Mouse (Mus musculus) embryonic fibroblast, embryonic 13.5 days (primary cell): ENCODE measurements around the gene Spsb1. TPM values are rescaled to one million over a fixed set of nuclear protein-coding genes. Genes with fewer than 3 reads are reported as not detected.

Experiments used
- H3K27ac ChIP-seq: 2 replicates; pipeline ENCODE4 v1.5.1; 2012; ENCODE audit warnings: low read length, control low read depth, inconsistent platforms; ENCODE audit not compliant: insufficient read depth
- H3K4me1 ChIP-seq: 2 replicates; pipeline ENCODE4 v1.6.1; 2011; ENCODE audit warnings: low read length; ENCODE audit not compliant: control insufficient read depth, insufficient read depth
- H3K4me3 ChIP-seq: 2 replicates; pipeline ENCODE4 v1.5.1; 2011; ENCODE audit warnings: mild to moderate bottlenecking, control low read depth, low read length; ENCODE audit not compliant: insufficient read depth
- CTCF ChIP-seq: IDR thresholded peaks from 2 replicates; pipeline ENCODE4 v1.5.1; 2011; ENCODE audit warnings: mild to moderate bottlenecking, control low read depth, low read length, moderate library complexity, borderline replicate concordance; ENCODE audit not compliant: insufficient read depth
- POLR2A ChIP-seq: IDR thresholded peaks from 2 replicates; pipeline ENCODE4 v1.6.1; 2011; ENCODE audit warnings: low read depth, mild to moderate bottlenecking, control low read depth, low read length, moderate library complexity
- polyA plus RNA-seq: library from polyadenylated mRNA; stranded (reverse); fragments of >200 nt; gene quantifications from 2 replicates; pipeline ENCODE4 v1.2.4, GENCODE M21; 2011; ENCODE audit warnings: low read depth; ENCODE audit not compliant: missing spikeins, insufficient read length

Gene Spsb1
- polyA plus RNA-seq, 1 experiment = 36.4 TPM

- Histone ChIP-seq H3K4me1 (no peaks in the 10 kb centered on the region), H3K27ac (no peak overlapping the region)
- TF ChIP-seq CTCF = no peak
- no peak for TF ChIP-seq POLR2A
Observed at GRCm38 (mm10) chr4:149906921-149907320, 47.9 kb downstream of the Spsb1 start.

GRCm38 (mm10) chr4:149905302-149905974 lies 49.4 kb downstream of the Spsb1 start:
- no peaks in the 10 kb centered on the region for H3K4me1 ChIP-seq
- TF ChIP-seq POLR2A = no peak
- no peak for TF ChIP-seq CTCF
- H3K4me3 ChIP-seq = no peak overlapping the region
- H3K27ac ChIP-seq = no peak overlapping the region

More at GRCm38 (mm10) chr4:149906921-149907320, 47.9 kb downstream of the Spsb1 start:
- H3K4me3 ChIP-seq = no peak overlapping the region

GRCm38 (mm10) chr4:149903026-149903425 lies 51.8 kb downstream of the Spsb1 start:
- TF ChIP-seq POLR2A (no peak), CTCF (no peak)
- no peak overlapping the region for H3K27ac ChIP-seq
- H3K4me1 ChIP-seq = no peaks in the 10 kb centered on the region

GRCm38 (mm10) chr4:149901349-149901782 lies 53.5 kb downstream of the Spsb1 start:
- H3K4me3 ChIP-seq = no peak overlapping the region
- no peak overlapping the region for H3K27ac ChIP-seq
- H3K4me1 ChIP-seq = peaks cover 2% of the 10 kb centered on the region; the same call in 1 of the 2 replicates
- TF ChIP-seq POLR2A = no peak
- no peak for TF ChIP-seq CTCF

More at GRCm38 (mm10) chr4:149903026-149903425, 51.8 kb downstream of the Spsb1 start:
- H3K4me3 ChIP-seq = no peak overlapping the region

GRCm38 (mm10) chr4:149897661-149898260 lies 57.1 kb downstream of the Spsb1 start:
- TF ChIP-seq POLR2A (no peak), CTCF (no peak)
- no peak overlapping the region for H3K27ac ChIP-seq
- peaks cover 21% of the 10 kb centered on the region for H3K4me1 ChIP-seq
- no peak overlapping the region for H3K4me3 ChIP-seq

GRCm38 (mm10) chr4:149896024-149896538 lies 58.8 kb downstream of the Spsb1 start:
- peak overlapping the region; percentile 67 for H3K27ac ChIP-seq
- peaks cover 21% of the 10 kb centered on the region for H3K4me1 ChIP-seq

GRCm38 (mm10) chr4:149895226-149895625 lies 59.6 kb downstream of the Spsb1 start:
- no peak overlapping the region for H3K4me3 ChIP-seq
- no peak for TF ChIP-seq CTCF
- no peak for TF ChIP-seq POLR2A
- H3K4me1 ChIP-seq = peaks cover 24% of the 10 kb centered on the region
- peak overlapping the region; percentile 67 for H3K27ac ChIP-seq

More at GRCm38 (mm10) chr4:149896024-149896538, 58.8 kb downstream of the Spsb1 start:
- H3K4me3 ChIP-seq = no peak overlapping the region
- TF ChIP-seq CTCF (no peak), POLR2A (no peak)

- TF ChIP-seq POLR2A = no peak
- TF ChIP-seq CTCF = no peak
- Histone ChIP-seq H3K4me3 (no peak overlapping the region), H3K27ac (peak overlapping the region; percentile 58), H3K4me1 (peaks cover 28% of the 10 kb centered on the region)
Observed at GRCm38 (mm10) chr4:149894300-149894699, 60.5 kb downstream of the Spsb1 start.

- TF ChIP-seq POLR2A = no peak
- no peak for TF ChIP-seq CTCF
- no peak overlapping the region for H3K4me3 ChIP-seq
- H3K27ac ChIP-seq = peak overlapping the region; percentile 58
- H3K4me1 ChIP-seq = peaks cover 29% of the 10 kb centered on the region
Observed at GRCm38 (mm10) chr4:149893611-149894151, 61.2 kb downstream of the Spsb1 start.

- peaks cover 27% of the 10 kb centered on the region for H3K4me1 ChIP-seq
- TF ChIP-seq POLR2A = no peak
- no peak for TF ChIP-seq CTCF
- peak overlapping the region; percentile 96 for H3K27ac ChIP-seq
- H3K4me3 ChIP-seq = no peak overlapping the region
Observed at GRCm38 (mm10) chr4:149891172-149891960, 63.5 kb downstream of the Spsb1 start.
